Comparison of ENCODE assay signal across 29 mouse cellular contexts in genomic region chr5:133131042-133131441, GRCm38 (mm10).
DNase-seq lines count a peak whose midpoint lies in the region; ATAC-seq lines count a peak whose summit lies in the region.
"Had no signal": no experiment of that assay in that cellular context is flagged by ENCODE, and none has a peak within 500 bp of the region (broad histone marks: within the 10 kb centered on the region; RNA-seq: fewer than 3 reads in every experiment).

No protein-coding gene starts in this region.

- WGBS in forebrain, embryonic 13.5 days = 36% methylated on average over 2 of the region's 2 CpGs
- WGBS in forebrain, embryonic 12.5 days = 33% methylated on average over 2 of the region's 2 CpGs
- 33% methylated on average over 2 of the region's 2 CpGs for WGBS in hindbrain, embryonic 11.5 days
- 20% methylated on average over 2 of the region's 2 CpGs for WGBS in hindbrain, embryonic 13.5 days

- H3K4me2 ChIP-seq in forebrain, embryonic 13.5 days = no peak overlapping the region
- no peak overlapping the region for H3K4me2 ChIP-seq in forebrain, embryonic 12.5 days
- H3K4me2 ChIP-seq in hindbrain, embryonic 11.5 days (replicated peaks; ENCODE audit: low read depth, low read length) = no peak overlapping the region
- H3K4me2 ChIP-seq in hindbrain, embryonic 13.5 days = no peak overlapping the region
- H3K4me2 ChIP-seq: embryonic facial prominence, embryonic 12.5 days; hindbrain, embryonic 15.5 days; intestine, embryonic 15.5 days; limb, embryonic 12.5 days; liver, embryonic 15.5 days; lung, embryonic 14.5 days had no signal

- DNase-seq in hindbrain, embryonic 11.5 days (ENCODE audit: low spot score) = peak; percentile 42
- DNase-seq in fat pad, adult 2 months (ENCODE audit: extremely low read depth, low read depth, low spot score) = peak; percentile 19
- DNase-seq in retina, postnatal 1 day = peak; percentile 19
- no peak for DNase-seq in kidney, postnatal 4 days
- DNase-seq: adrenal gland, adult 8-10 months; cerebellum, adult 8-10 months; cerebellum, postnatal 25 days; embryo, embryonic 11 days; gastrocnemius, postnatal 14 days; heart, postnatal 14 days; kidney, adult 2 months; layer of hippocampus, adult 9-11 months; lung, embryonic 14.5 days; lung, postnatal 14 days; right cerebral cortex, postnatal 4 days; thymus, adult 18-20 months; thymus, postnatal 25 days had no signal

- no peak overlapping the region for H3K9ac ChIP-seq in forebrain, embryonic 13.5 days
- H3K9ac ChIP-seq in forebrain, embryonic 12.5 days = no peak overlapping the region
- H3K9ac ChIP-seq in hindbrain, embryonic 11.5 days (ENCODE audit: low read depth, low read length) = no peak overlapping the region
- H3K9ac ChIP-seq in hindbrain, embryonic 13.5 days = no peak overlapping the region
- H3K9ac ChIP-seq: embryonic facial prominence, embryonic 12.5 days; hindbrain, embryonic 15.5 days; intestine, embryonic 15.5 days; limb, embryonic 12.5 days; liver, embryonic 15.5 days; lung, embryonic 14.5 days had no signal

- H3K4me1 ChIP-seq in forebrain, embryonic 13.5 days = no peaks in the 10 kb centered on the region
- no peaks in the 10 kb centered on the region for H3K4me1 ChIP-seq in forebrain, embryonic 12.5 days
- no peaks in the 10 kb centered on the region for H3K4me1 ChIP-seq in hindbrain, embryonic 11.5 days (replicated peaks; ENCODE audit: control insufficient read depth, insufficient read depth, low read length)
- no peaks in the 10 kb centered on the region for H3K4me1 ChIP-seq in hindbrain, embryonic 13.5 days (replicated peaks)
- H3K4me1 ChIP-seq: embryonic facial prominence, embryonic 12.5 days; hindbrain, embryonic 15.5 days; intestine, embryonic 15.5 days; limb, embryonic 12.5 days; liver, embryonic 15.5 days had no signal

- 0 out of 2 replicates have a peak, but pooled peaks have one; percentile 13 for ATAC-seq in forebrain, embryonic 13.5 days
- ATAC-seq in forebrain, embryonic 12.5 days (ENCODE audit: low FRiP score) = no peak
- ATAC-seq in hindbrain, embryonic 11.5 days (ENCODE audit: low FRiP score) = peak; percentile 70
- no peak for ATAC-seq in hindbrain, embryonic 13.5 days (ENCODE audit: low FRiP score)
- ATAC-seq: intestine, embryonic 15.5 days had no signal

- H3K9me3 ChIP-seq in forebrain, embryonic 13.5 days (replicated peaks) = no peaks in the 10 kb centered on the region
- no peaks in the 10 kb centered on the region for H3K9me3 ChIP-seq in forebrain, embryonic 12.5 days
- no peaks in the 10 kb centered on the region for H3K9me3 ChIP-seq in hindbrain, embryonic 11.5 days (ENCODE audit: control insufficient read depth, low read length)
- no peaks in the 10 kb centered on the region for H3K9me3 ChIP-seq in hindbrain, embryonic 13.5 days
- H3K9me3 ChIP-seq: hindbrain, embryonic 15.5 days; intestine, embryonic 15.5 days; limb, embryonic 12.5 days; liver, embryonic 15.5 days had no signal

- no peak overlapping the region for H3K4me3 ChIP-seq in forebrain, embryonic 13.5 days
- no peak overlapping the region for H3K4me3 ChIP-seq in forebrain, embryonic 12.5 days (replicated peaks)
- H3K4me3 ChIP-seq in hindbrain, embryonic 11.5 days (ENCODE audit: low read depth, low read length) = no peak overlapping the region
- H3K4me3 ChIP-seq in hindbrain, embryonic 13.5 days = no peak overlapping the region
- H3K4me3 ChIP-seq: embryonic facial prominence, embryonic 12.5 days; hindbrain, embryonic 15.5 days; intestine, embryonic 15.5 days; left cerebral cortex, adult 2 months; limb, embryonic 12.5 days; liver, embryonic 15.5 days had no signal

- no peaks in the 10 kb centered on the region for H3K27me3 ChIP-seq in forebrain, embryonic 13.5 days
- no peaks in the 10 kb centered on the region for H3K27me3 ChIP-seq in forebrain, embryonic 12.5 days
- H3K27me3 ChIP-seq in hindbrain, embryonic 11.5 days (ENCODE audit: control insufficient read depth, insufficient read depth, low read length) = no peaks in the 10 kb centered on the region
- no peaks in the 10 kb centered on the region for H3K27me3 ChIP-seq in hindbrain, embryonic 13.5 days
- H3K27me3 ChIP-seq: embryonic facial prominence, embryonic 12.5 days; hindbrain, embryonic 15.5 days; intestine, embryonic 15.5 days; limb, embryonic 12.5 days; liver, embryonic 15.5 days had no signal

- H3K36me3 ChIP-seq in forebrain, embryonic 13.5 days (ENCODE audit: poor library complexity, severe bottlenecking) = no peaks in the 10 kb centered on the region
- H3K36me3 ChIP-seq in forebrain, embryonic 12.5 days (replicated peaks) = no peaks in the 10 kb centered on the region
- H3K36me3 ChIP-seq in hindbrain, embryonic 11.5 days (ENCODE audit: control insufficient read depth, insufficient read depth, low read length) = no peaks in the 10 kb centered on the region
- no peaks in the 10 kb centered on the region for H3K36me3 ChIP-seq in hindbrain, embryonic 13.5 days
- H3K36me3 ChIP-seq: embryonic facial prominence, embryonic 12.5 days; G1E; hindbrain, embryonic 15.5 days; intestine, embryonic 15.5 days; limb, embryonic 12.5 days; liver, embryonic 15.5 days had no signal

- H3K27ac ChIP-seq in forebrain, embryonic 13.5 days = 0 out of 2 replicates have a peak overlapping the region, but pooled peaks have one; percentile 20
- H3K27ac ChIP-seq in forebrain, embryonic 12.5 days = no peak overlapping the region
- H3K27ac ChIP-seq in hindbrain, embryonic 11.5 days (ENCODE audit: low read depth, low read length) = no peak overlapping the region
- H3K27ac ChIP-seq in hindbrain, embryonic 13.5 days = no peak overlapping the region
- H3K27ac ChIP-seq: embryonic facial prominence, embryonic 12.5 days; hindbrain, embryonic 15.5 days; intestine, embryonic 15.5 days; kidney, postnatal 0 days; left cerebral cortex, adult 2 months; limb, embryonic 12.5 days; liver, embryonic 15.5 days; stomach, postnatal 0 days had no signal

Comparison
In these comparisons a context has a peak if more than half of its experiments do, and no peak if none do; other contexts are left out.
1. ATAC-seq: peak in forebrain, embryonic 13.5 days (single experiment) and hindbrain, embryonic 11.5 days (single experiment); none in forebrain, embryonic 12.5 days (single experiment) and hindbrain, embryonic 13.5 days (single experiment).
2. DNase-seq: peak in hindbrain, embryonic 11.5 days (single experiment), fat pad, adult 2 months (single experiment) and retina, postnatal 1 day (single experiment); none in kidney, postnatal 4 days (0 of 2).